Mouse (Mus musculus) lung, postnatal 4 days (tissue): ENCODE results near the gene Ahcyl2.

Source experiments
- DNase-seq, 2 experiments: peaks; one replicate each; pipeline ENCODE4 v3.0.0; 2021

Gene Ahcyl2

DNA sequence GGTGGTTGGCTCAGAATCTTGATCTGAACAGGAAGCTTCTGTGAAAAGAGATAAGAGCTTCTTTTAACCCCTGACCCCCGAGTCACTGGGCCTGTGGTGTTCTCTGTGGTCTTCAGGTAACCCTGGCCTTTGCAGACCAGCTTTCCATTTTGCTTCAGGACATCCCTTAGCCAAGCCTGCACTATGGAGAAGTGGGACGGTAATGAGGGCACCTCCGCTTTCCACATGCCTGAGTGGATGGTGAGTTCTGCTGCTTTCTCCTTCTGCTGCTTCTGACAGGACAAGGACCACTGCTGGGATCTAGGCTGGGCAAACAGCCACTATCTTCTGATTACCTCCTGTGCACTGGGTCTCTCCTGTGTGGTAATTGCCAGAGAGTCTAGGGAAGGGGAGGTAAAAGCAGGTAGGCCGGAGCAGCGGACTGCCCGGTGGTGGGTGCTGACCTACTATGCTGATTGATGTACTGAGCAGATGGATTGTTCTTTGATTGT lies 86.1 kb downstream of the Ahcyl2 start:
- DNase-seq = no peak

DNA sequence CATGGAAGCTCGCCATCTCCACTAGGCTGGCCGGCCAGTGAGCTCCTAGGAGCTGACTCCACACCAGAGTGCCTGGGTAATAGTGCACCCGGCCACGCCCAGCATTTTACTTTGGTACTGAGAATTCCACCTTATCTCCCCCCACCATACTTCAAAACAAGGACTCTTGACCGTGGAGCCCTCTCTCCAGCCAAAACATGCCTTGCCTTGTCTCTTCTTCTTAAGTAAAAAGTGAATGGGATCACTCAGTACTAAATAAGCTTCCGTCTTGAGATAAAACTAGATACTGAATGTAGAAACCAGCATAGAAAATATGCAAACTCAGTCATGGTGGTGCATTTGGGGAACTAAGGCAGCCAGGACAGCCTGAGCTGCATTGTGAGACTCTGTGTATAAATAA lies 90.8 kb downstream of the Ahcyl2 start:
- no peak for DNase-seq

- DNase-seq = no peak
Measured at GRCm38 (mm10) chr6:29859344-29859743, 91.5 kb downstream of the Ahcyl2 start.

DNA sequence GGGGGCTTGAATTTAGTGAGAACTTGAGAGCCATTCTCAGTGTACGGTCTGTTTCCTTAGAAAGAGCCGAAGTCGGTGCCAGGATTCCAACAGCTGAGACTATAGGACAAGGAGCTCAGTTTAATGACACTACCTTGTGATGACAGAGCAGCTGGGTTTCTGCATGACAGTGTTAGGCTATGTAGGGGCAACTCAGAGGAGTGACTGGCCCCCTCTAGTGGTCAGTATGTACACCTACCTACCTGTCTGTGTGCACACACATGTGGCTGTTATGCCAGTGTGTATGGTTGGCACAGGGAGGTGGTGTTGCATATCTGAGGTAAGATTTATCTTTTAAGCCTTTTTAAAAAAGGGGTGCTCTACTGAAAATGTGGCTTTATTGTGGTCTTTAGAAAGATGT lies 92.4 kb downstream of the Ahcyl2 start:
- peak in 1 of 2 experiments; percentile 26 for DNase-seq

DNA sequence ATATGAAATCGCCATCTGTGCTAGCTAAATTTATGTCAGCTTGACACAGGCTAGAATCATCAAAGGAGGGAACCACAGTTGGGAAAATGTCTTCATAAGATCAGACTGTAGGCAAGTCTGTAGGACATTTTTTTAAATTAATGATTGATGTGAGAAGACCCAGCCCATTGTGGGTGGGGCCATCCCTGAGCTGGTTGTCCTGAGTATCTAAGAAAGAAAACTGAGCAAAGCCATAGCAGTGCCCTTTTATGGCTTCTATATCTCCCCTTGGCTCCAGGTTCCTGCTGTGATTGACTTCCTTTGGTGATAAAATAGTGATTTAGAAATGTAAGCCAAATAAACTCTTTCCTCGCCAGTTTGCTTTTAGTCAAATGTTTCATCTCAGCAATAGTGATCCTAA lies 97.1 kb downstream of the Ahcyl2 start:
- no peak for DNase-seq

DNA sequence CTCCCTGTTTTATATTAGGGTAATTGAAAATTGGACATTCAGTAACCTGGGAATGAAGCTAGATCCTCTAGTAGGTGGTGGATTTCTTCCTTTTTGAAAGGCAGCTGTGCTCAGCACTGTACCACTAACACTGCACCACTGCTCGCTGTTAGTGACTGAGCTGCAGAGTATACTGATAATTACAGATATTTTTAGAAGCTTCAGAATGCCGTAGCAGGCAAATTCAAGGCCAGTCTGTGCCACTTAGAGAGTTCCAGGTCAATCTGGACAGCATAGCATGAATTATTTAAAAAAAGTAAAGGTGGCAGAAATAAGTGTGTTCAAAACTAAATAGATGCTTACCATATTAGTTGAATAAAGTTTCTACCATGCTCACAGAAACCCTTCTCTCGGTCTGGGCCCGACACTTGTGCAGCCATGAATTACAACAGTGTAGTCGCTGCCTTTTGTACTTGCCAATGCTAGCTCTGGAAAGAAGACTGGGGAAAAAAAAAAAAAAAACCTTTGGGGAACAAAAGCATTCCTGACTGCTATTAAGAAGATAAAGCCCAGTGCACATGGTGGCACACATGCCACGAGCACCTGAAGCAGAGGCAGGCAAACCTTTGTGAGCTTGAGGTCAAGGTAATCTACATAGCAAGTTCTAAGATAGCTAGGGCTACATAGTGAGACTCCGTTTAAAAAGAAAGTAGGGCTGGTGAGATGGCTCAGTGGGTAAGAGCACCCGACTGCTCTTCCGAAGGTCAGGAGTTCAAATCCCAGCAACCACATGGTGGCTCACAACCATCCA lies 99.3 kb downstream of the Ahcyl2 start:
- no peak for DNase-seq

- no peak for DNase-seq
Measured at GRCm38 (mm10) chr6:29868341-29868895, 100.6 kb downstream of the Ahcyl2 start.

GRCm38 (mm10) chr6:29873654-29874053 lies 105.8 kb downstream of the Ahcyl2 start:
- DNase-seq = no peak

GRCm38 (mm10) chr6:29875576-29875975 lies 107.8 kb downstream of the Ahcyl2 start:
- DNase-seq = no peak

DNA sequence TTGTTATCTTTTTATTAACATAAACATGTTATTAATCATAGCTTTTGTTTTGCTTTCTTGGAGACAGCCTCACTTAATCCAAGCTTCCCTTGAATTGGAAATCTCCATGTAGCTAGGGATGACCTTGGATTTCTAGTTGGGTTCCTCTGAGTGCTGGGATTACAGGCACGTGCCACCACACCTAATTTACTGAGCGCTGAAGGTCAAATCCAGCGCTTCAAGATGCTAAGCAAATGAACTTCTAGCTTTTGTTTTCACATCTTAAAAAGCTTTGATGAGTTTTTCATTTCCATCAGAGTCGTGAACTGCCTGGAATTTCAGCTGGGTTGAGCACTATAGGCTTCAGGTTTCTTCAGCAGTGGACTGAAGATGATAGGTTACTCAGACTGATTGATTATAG lies 109.0 kb downstream of the Ahcyl2 start:
- no peak for DNase-seq

- no peak for DNase-seq
Measured at GRCm38 (mm10) chr6:29879579-29879978, 111.8 kb downstream of the Ahcyl2 start.

DNA sequence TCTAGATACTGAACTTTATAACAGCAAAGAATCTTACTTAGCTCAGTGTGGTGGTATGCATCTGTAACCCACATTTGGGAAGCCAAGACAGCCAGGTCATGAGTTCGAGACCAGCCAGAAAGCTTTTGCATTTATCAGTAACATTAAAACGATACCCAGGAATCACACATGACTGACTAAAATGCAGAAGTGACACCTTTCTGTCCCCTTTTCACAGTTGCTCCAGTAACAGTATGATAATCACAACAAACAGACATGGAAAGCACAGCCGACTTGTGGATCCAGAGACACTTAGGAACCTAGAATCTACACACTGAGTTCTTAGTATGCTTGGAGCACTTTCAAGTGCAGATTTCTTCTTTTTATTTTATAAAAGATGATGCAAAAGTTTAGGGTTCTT lies 113.0 kb downstream of the Ahcyl2 start:
- no peak for DNase-seq

DNA sequence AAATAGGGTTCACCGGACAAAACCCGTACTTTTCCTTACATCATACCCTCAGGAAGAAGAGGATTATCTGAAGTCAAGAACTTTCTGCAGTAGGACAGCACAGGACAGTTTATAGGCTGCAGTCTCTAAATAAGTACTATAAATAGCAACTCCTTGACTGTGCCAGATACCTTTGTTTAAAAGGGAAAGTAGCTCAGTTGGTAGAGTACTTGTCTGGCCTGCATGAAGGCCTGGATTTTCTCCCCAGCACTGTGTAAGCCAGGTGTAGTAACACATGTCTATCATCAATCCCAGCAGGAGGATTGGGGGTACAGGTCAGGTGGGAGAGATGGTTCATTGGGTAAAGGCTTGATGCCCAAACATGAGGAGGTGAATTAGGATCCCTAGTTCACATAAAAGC lies 114.1 kb downstream of the Ahcyl2 start:
- DNase-seq = no peak

GRCm38 (mm10) chr6:29882870-29883269 lies 115.1 kb downstream of the Ahcyl2 start:
- no peak for DNase-seq

GRCm38 (mm10) chr6:29891151-29891550 lies 123.3 kb downstream of the Ahcyl2 start:
- DNase-seq = peak in 1 of 2 experiments; percentile 23

GRCm38 (mm10) chr6:29896976-29897375 lies 129.2 kb downstream of the Ahcyl2 start:
- DNase-seq = no peak

DNA sequence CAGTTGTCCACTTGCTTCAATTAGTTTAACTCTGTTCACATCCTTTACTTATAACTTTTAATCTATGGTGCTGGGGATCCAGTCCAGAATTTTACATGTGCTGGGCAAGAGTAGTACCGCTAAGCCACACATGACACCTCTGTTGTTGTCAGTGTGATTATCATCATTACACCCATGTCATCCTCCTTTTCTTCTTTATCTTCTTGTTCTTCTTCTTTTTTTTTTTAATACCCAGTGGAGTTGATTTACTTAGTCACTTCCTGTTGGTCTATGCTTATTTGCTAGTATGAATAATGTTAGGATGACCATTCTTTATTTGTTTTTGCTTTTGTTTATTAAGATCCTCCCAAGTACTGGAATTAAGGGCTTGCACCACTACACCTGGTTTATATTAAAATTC lies 133.6 kb downstream of the Ahcyl2 start:
- DNase-seq = no peak

DNA sequence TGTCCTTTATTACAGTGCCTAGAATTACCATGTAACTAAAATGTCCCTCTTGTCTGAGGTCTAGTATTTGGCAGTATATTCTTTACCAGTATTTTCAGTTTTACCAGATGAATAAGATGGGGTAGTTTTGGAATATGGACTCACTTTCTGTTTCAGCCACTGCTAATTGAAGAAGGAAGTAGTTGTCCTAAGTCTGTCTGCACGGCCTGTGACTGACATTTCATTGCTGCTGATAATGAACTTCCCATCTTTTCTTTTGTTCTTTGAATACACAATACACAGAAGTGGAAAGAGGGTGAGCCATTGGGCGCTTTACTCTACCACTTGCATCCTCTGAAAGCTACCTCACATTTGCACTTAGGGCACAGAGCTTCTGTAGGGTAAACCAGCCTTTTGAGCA lies 134.4 kb downstream of the Ahcyl2 start:
- DNase-seq = no peak

DNA sequence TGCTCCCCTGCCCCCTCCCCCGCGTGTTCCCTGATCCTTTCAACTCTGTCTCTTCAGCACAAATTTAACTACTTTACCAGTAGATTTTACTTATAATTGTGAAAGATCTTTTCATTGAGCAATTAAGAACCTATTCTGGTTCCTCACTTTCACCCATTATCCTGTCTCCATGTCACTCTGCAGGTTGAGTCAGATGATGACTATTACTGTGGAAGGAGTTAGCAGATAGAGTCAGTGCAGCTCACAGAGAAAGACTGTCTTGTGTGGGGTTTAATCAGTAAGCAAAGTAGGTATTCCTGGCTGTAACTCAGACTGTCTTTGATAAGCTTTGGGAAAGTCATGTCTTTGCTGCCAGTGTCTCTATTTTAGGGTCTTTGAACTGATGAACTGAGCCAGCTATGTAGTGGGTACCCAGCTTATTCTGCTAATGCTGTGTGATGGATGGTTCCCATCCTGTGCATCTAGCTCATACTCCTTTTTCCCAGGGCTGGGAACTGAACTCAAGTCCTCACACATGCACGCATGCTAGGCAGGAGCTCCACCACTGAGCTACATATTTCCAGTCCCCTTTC lies 135.6 kb downstream of the Ahcyl2 start:
- no peak for DNase-seq

GRCm38 (mm10) chr6:29904281-29904680 lies 136.5 kb downstream of the Ahcyl2 start:
- no peak for DNase-seq

- DNase-seq = no peak
Measured at GRCm38 (mm10) chr6:29910631-29911030, 142.8 kb downstream of the Ahcyl2 start.

- DNase-seq = no peak
Measured at GRCm38 (mm10) chr6:29913673-29914072, 145.9 kb downstream of the Ahcyl2 start.

GRCm38 (mm10) chr6:29914136-29914535 lies 146.3 kb downstream of the Ahcyl2 start:
- DNase-seq = no peak

DNA sequence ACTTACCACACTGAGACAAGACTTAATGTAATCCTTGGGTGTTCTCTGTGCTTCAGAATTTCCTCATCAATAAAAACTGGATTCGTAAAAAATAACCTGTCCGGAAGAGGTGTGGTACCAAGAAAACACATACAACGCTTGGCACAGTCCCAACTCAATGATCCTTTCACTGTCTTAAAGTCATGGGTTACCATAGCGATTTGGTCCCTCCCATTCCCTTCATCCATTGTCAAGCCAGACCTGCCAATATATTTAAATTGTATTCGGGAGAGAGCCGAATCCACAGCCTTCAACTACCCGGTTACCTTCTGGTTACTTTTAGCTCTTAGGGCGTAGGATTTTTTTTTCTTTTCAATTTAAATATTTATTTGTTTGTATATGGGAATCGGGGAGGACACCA lies 148.0 kb downstream of the Ahcyl2 start:
- no peak for DNase-seq
